Mouse (Mus musculus): ENCODE results near the gene Atp5s.

- no peak for TF ChIP-seq CTCF (IDR thresholded peaks at IDR 0.05; ENCODE audit: control insufficient read depth, insufficient read depth, insufficient replicate concordance, low read depth, low read length)
- TF ChIP-seq POLR2A (IDR thresholded peaks at IDR 0.05; ENCODE audit: control insufficient read depth, low read depth, low read length): no peak
These were observed 42.5 kb upstream of the Atp5s start for GRCm38 (mm10) chr12:69682065-69682787.
